Mouse (Mus musculus): ENCODE results near the gene Tprn.
"Not testable (repeated sequence)": the region's sequence is repeated elsewhere in the genome, so short reads cannot be mapped to it uniquely, and the experiment has no call there.

The Tprn gene

DNA sequence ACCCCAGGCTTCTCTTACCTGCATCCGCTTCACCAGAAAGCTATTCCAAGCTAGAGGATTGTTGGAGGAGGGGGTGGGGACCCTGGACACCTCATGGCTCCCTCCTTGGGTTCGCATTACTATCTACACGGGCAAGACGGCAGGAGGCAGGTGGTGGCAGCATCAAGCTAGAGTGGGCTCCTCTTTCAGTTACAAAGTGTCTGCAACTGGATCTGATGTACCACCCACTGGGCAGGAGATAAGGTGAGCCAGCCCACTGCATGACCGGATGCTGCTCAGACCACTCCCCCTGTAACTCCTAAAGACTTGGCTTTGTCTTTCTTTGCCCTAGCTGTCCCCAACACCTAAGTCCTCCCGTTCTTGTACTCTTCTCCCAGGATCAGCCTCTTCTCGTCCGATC lies 25.8 kb upstream of the Tprn start, which contains the start of gene Rnf224:
TSS of gene Rnf224 (minus strand) at position 174 of the 400 bp plus-strand sequence.
- DNase-seq (ENCODE audit: low read depth, low spot score) = no peak

DNA sequence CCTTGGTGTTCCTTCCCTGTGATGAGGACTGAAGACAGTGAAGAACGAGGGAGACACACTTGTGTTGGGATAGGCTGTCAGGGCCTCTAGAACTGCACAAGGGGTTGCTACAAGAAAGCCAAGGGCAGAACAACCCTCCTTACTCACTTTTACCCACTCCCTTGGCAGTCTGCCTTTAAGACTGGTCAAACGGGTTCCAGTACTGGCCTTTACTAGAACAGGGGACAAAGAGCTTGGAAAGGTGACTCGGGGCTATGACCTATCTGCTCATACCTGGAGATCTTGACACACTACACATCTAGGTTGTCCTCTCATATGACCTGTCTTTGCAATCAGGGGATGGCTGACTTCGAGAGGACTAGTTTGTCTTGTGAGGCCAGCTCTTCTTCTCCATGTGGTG lies 24.9 kb upstream of the Tprn start:
- DNase-seq (ENCODE audit: low read depth, low spot score) = no peak

DNA sequence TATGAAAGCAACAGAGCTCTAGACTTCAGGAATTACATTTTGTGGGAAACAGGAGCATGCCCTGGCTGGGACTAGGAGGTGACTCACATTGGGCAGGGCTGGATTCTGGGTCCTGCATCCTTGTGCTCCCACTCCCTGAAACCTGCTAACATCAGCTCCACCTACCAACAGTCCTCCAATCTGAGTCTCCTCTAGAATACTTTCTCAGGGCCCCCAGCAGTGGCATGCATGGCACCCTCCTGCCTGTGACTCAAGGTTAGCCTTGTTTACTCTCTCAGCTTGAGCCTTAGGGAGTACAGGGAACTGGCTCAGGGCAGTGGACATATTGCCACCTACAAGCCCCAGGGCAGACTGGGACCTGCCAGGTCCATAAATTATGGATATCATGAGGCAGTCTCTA lies 24.3 kb upstream of the Tprn start:
- no peak for DNase-seq (ENCODE audit: low read depth, low spot score)

DNA sequence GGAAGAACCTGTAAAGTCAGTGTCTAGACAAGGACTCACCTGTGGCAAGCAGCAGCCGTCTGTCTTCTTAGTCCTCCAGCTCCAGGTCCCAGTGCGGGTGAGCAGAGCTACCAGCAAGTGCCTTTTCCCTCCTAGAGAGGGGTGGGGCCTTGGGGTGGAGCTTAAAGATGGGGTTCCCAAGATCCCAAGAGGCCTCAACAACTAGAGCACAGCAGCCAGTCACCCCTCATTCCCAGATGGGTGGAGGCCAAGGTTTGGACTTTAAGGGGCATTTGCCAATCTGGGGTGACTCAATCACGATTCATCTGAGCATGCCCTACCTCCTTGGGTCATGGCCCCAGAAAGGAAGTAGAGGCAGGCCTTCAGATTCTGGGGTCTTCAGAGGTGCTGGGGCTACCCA lies 22.7 kb upstream of the Tprn start:
- DNase-seq (ENCODE audit: low read depth, low spot score) = no peak

DNA sequence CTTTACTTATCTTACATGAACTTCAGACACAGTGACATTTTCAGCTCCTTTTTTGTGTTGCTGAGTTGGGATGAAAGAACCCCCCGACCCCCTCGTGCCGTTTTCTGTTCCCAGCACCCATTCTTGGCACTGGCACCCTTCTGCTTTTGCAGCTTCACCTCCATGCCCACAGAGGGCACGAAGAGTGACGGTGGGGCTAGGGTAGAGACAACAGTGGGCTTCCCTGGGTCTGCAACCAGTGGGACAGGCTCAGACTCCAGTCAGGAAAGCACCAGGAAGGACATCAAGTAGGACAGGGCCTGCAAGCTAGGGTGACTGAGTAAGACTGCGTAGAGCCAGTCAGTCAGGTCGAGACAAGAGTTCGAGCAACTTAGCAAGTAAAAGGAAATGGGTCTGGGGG lies 22.1 kb upstream of the Tprn start:
- no peak for DNase-seq (ENCODE audit: low read depth, low spot score)

DNA sequence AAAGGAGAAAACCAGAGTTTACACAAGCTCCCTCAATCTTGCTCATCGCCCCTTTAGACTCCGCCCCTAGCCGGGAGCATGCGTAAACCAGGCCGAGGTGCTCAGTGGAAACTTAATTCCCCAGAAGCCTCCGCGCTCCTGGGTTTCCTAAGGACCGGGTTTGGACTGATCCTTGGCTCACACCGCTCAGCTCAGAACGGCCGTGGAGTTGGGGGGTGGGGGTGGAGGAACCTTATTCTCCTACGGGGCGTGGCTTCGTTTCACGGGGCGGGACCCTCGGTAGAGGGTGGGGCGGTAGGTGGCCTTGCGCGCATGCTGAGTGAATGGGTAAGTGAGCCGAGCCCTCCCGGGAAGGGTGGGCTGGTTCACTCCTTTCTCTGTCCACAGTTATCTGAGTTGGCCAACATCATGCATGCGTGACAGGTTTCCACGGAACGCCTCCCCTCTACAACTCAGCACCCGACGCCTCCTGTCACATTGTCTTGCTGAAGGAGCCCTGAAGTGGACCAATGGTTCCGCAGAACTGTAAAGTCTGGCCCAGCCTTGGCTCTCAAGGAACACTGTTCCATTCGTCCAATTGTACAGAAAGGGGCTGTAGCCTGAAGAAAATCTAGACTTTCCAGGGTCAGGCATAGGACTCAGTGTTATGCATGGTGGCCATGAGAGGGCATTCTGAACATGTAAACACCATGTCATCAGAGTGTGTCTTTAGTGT lies 21.5 kb upstream of the Tprn start:
- peak; percentile 98 for DNase-seq (ENCODE audit: low read depth, low spot score)

- DNase-seq (ENCODE audit: low read depth, low spot score) = peak; percentile 40
Measured at GRCm38 (mm10) chr2:25241438-25241775, 21.0 kb upstream of the Tprn start.

DNA sequence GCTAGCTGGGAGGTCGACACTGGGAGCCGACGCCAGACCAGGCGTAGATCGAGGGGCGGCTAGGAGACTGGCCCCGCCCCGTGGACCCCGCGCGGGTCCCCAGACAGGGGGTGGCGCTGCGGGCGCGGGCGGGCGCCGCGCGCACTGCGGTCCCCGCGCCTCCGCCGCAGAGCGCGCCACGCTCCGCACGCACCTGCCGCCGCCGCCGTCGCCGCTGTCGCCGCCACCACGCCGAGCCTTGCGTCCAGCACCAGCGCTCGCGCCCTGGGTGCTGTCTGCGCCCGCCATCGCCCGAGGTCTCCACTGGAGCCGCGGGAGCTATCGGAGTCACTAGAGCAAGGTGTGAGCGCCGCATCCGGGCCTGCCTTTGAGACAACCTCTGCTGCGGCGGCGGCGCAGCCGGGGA lies 20.3 kb upstream of the Tprn start, which contains the start of the genes Rnf208 and Cysrt1:
TSS of gene Rnf208 (plus strand) at position 155 of the 406 bp plus-strand sequence.
TSS of gene Cysrt1 (minus strand) at position 352 of the 406 bp plus-strand sequence.
- peak; percentile 53 for DNase-seq (ENCODE audit: low read depth, low spot score)

GRCm38 (mm10) chr2:25243342-25243741 lies 19.1 kb upstream of the Tprn start:
- DNase-seq (ENCODE audit: low read depth, low spot score) = no peak

DNA sequence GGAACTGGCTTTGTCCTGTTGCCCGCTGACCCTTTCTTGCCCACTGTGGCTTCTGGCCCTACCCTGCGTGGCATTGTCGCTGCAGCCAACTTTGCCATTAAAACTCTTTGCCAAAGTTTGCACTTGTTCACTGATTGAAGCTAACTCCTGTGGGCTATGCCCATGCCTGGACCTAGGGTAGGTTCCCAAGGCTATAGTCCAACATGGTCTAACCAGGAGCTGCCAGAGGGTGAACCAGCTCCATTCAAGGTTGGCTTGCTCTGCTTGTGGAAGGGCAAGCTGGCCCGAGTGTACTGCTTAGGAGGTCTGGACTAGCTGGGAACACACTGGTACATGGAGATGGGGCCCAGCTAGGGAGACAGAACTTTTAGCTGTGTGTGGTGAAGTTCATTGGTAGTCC lies 18.3 kb upstream of the Tprn start:
- no peak for DNase-seq (ENCODE audit: low read depth, low spot score)

GRCm38 (mm10) chr2:25246183-25247072 lies 16.0 kb upstream of the Tprn start, which contains the start of gene AL732309.1:
Gene AL732309.1 (minus strand): TSS chr2:25246863.
- peak; percentile 43 for DNase-seq (ENCODE audit: low read depth, low spot score)

GRCm38 (mm10) chr2:25252331-25252730 lies 10.1 kb upstream of the Tprn start:
- no peak for DNase-seq (ENCODE audit: low read depth, low spot score)

GRCm38 (mm10) chr2:25255284-25255779 lies 7.1 kb upstream of the Tprn start, which contains the start of gene Tmem203:
Gene Tmem203 (plus strand): TSS chr2:25255439.
- peak; percentile 96 for DNase-seq (ENCODE audit: low read depth, low spot score)

DNA sequence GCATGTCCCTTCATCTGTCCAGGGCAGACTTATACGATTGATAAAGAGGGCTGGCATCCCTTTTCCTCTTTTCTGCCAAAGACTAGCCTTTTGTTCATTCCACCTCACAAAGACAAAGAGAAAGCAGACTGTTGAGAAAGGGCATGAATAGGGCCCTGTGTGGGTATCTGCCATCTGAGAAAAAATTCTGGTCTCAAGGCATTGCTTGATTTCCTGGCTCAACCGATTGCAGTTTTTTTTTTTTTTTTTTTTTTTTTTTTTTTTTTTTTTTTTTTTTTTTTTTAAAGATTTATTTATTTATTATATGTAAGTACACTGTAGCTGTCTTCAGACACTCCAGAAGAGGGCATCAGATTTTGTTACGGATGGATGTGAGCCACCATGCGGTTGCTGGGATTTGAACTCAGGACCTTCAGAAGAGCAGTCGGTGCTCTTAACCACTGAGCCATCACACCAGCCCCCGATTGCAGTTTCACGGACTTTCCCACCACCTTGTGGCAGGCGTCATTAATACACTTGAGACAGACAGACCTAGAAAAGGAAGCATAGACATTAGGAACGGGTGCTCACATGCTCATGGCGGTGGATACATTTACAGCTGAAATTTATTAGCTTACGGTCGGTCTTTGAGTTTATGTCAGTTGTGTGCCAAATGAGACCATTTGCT lies 5.8 kb upstream of the Tprn start:
- peak; percentile 89 for DNase-seq (ENCODE audit: low read depth, low spot score)

- DNase-seq (ENCODE audit: low read depth, low spot score) = not testable (repeated sequence)
Measured at GRCm38 (mm10) chr2:25257250-25257649, 5.2 kb upstream of the Tprn start.

DNA sequence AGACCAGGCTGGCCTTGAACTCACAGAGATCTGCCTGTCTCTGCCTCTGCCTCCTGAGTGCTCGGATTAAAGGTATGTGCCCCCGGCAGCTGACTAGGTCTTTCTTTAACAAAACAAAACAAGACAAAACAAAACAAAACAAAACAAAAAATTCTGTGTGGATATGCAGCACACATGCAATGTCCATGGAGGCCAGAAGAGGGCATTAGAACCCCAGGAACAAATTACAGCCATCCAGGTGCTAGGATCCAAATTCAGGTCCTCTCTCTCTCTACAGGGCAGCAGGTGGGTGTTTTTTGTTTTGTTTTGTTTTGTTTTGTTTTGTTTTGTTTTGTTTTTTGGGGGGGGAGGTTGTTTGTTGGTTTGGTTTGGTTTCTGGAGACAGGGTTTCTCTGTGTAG lies 3.5 kb upstream of the Tprn start:
- peak; percentile 77 for DNase-seq (ENCODE audit: low read depth, low spot score)

DNA sequence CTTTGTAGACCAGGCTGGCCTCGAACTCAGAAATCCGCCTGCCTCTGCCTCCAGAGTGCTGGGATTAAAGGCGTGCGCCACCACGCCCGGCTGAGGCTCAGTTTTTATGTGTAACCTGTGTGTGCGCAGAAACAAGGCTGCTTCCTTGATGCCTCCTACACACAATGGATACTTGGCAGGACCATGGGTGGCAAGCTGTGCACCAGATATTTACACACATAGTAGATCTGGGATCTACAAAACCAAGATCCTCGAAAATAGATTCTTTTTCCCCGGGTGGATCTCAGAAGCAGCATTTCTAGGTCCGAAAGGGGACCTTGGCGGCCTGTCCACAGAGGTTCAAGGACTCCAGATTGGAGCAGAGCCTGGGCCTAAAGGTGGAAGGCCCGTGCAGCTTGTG lies 548 bp upstream of the Tprn start:
- DNase-seq (ENCODE audit: low read depth, low spot score) = no peak

- DNase-seq (ENCODE audit: low read depth, low spot score) = no peak
Measured at GRCm38 (mm10) chr2:25262795-25263622, 591 bp downstream of the Tprn start.

DNA sequence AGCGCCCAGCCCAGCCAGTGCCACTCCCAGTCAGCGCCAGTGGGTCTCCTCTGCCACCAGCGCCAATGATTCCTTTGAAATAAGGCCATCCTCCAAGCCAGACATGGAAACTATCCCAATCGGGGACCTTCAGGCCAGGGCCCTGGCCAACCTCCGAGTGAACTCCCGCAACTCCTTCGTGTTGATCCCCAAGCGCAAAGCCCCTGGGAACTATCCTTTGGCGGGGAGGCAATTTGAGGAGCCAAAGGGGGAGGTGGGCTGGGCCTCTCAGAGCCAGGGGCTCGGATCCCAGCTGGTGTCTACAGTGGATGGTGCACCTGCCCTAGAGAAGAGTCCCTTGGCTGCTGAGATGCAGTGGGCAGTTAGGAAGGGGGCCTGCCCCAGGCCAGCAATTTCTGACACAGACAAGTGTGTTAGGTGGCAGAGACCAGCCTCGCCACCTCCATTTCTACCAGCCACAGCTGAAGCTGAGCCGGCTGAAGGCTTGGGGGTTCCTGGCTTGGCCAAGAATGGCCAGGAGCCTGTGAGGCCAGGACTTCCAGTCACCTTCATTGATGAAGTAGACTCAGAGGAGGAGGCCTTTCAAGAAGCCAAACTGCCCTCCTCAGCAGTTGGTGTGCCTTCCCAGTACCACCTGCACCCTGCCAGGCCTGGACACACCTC lies 1.3 kb downstream of the Tprn start:
- no peak for DNase-seq (ENCODE audit: low read depth, low spot score)

DNA sequence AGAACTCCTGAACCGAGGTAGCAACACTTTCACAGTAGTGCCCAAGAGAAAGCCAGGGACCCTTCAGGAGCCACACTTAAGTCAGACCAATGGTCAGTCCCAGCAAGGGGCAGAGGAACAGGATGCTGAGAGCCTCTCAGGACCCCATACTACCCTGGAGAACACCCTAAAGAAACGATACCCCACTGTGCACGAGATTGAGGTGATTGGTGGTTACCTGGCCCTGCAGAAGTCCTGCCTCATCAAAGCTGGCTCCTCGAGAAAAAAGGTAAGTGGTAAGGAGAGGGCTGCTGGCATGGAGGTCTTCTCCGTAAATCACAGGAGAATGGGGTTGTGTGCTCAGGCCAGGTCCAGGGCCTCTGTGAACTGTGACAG lies 1.9 kb downstream of the Tprn start:
- DNase-seq (ENCODE audit: low read depth, low spot score) = no peak

Measured in R1 (cell line).